Mouse (Mus musculus): Measurements from ENCODE around the gene Mrps36. TPM values are rescaled to one million over a fixed set of nuclear protein-coding genes. Genes with fewer than 3 reads are reported as not detected.
"Not testable (repeated sequence)": the region's sequence is repeated elsewhere in the genome, so short reads cannot be mapped to it uniquely, and the experiment has no call there.

Gene Mrps36
- polyA plus RNA-seq (2015; fragmentation: Nextera tagmentation; extraction: Ambion mirVana): 236 and 248 TPM in 2 replicates

DNA sequence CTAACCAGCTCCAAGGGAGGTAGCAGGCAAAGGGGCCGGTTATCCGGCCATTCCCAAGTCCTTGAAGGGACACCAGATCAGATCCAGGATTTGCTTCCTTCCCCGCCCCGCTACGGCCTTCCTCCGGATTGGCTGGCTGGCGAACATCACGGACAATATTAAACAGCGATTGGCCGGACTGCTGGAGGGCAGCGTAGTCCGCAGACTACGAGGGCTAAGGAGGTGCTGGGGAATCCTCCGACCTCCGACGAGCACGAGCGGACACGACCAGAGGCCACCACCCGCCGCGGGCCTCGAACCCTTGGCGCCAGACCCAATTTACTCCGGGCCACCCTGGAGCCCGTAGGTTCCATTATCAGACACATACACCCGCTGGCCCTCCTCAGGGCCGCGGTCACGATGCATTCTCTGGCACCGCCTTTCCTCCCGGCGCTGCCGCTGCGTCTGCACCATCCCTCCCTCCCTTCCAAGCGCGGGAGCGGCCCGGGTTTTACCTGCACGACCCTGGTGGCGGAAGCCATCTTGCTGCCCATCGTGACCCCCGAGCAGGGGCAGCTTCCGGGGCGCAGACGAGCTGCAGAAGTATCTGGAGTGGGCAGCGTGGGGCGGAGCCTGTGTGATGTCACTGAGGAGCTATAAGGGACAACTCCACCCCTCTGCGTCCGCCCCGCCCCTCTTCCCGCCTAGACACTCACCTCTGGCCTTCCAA is at the start of gene Mrps36:
Gene Mrps36, minus strand, starts transcription at position 624 of the 709 bp plus-strand sequence.
- peaks cover 16% of the 10 kb centered on the region for H3K36me3 ChIP-seq
- WGBS: under 1% methylated on average over 52 of the region's 52 CpGs
- ATAC-seq (ENCODE audit: extremely low read depth, insufficient number of reproducible peaks, low FRiP score, low TSS enrichment): peak; percentile 91
- H3K9me3 ChIP-seq: no peaks in the 10 kb centered on the region
- H3K9ac ChIP-seq: peak within 1 kb of the TSS; percentile 89
- peak within 1 kb of the TSS; percentile 72 for H3K4me2 ChIP-seq
- H3K4me3 ChIP-seq: peak within 1 kb of the TSS; percentile 65
- peaks cover 17% of the 10 kb centered on the region for H3K4me1 ChIP-seq
- peak within 1 kb of the TSS; percentile 96 for H3K27ac ChIP-seq (replicated peaks)
- H3K27me3 ChIP-seq (replicated peaks): no peaks in the 10 kb centered on the region

GRCm38 (mm10) chr13:100789083-100789482 is 44.6 kb upstream of the Mrps36 start:
- peaks cover 11% of the 10 kb centered on the region for H3K36me3 ChIP-seq
- no peaks in the 10 kb centered on the region for H3K27me3 ChIP-seq (replicated peaks)
- no peak overlapping the region for H3K9ac ChIP-seq
- 72% methylated on average over 3 of the region's 3 CpGs for WGBS
- H3K4me1 ChIP-seq: peaks cover 15% of the 10 kb centered on the region
- no peaks in the 10 kb centered on the region for H3K9me3 ChIP-seq
- H3K27ac ChIP-seq (replicated peaks): no peak overlapping the region
- ATAC-seq (ENCODE audit: extremely low read depth, insufficient number of reproducible peaks, low FRiP score, low TSS enrichment): no peak
- no peak overlapping the region for H3K4me2 ChIP-seq
- H3K4me3 ChIP-seq: no peak overlapping the region

GRCm38 (mm10) chr13:100788057-100788456 is 43.6 kb upstream of the Mrps36 start:
- H3K9ac ChIP-seq; H3K4me3 ChIP-seq; H3K4me2 ChIP-seq; H3K27me3 ChIP-seq (replicated peaks); H3K9me3 ChIP-seq; H3K27ac ChIP-seq (replicated peaks); ATAC-seq (ENCODE audit: extremely low read depth, insufficient number of reproducible peaks, low FRiP score, low TSS enrichment): not testable (repeated sequence)
- Histone ChIP-seq H3K4me1 (peaks cover 25% of the 10 kb centered on the region), H3K36me3 (peaks cover 21% of the 10 kb centered on the region)
- WGBS: 88% methylated on average over 12 of the region's 14 CpGs

DNA sequence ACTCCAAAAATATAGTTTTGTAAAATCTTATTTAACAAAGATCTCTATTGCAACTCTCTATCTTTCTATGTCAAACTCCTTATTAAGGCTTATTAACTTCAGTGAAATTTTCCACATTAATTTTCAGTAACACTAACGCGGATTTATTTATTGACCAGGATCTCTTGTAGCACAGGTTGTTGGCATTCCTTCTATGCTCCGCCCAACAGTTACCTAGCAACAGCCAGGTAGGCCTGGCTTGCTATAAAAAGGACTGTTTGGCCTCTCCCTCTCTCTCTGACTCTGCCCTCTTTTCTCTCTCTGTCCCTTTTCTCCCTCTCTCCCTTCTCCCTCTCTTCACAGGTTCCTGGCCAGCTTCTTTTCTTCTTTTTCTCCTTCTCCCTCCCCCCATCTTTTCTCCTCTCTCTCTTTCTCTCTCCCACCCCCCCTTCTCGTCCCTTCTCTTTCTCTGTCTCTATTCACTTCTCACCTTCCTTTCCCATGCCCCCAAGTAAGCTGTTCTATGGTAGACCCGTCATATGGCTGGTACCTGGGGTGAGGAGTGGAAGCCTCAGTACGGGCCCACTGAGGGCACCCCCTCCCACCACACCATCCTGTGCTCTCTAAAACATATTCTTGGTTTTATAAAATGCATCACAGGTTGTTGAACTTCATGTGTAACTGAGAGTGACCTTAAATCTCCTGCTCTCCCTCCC is 43.0 kb upstream of the Mrps36 start:
- H3K9ac ChIP-seq: no peak overlapping the region
- H3K9me3 ChIP-seq: no peaks in the 10 kb centered on the region
- WGBS: 73% methylated on average over 6 of the region's 6 CpGs
- peaks cover 30% of the 10 kb centered on the region for H3K4me1 ChIP-seq
- no peak overlapping the region for H3K4me3 ChIP-seq
- no peak for ATAC-seq (ENCODE audit: extremely low read depth, insufficient number of reproducible peaks, low FRiP score, low TSS enrichment)
- H3K27ac ChIP-seq (replicated peaks): no peak overlapping the region
- H3K4me2 ChIP-seq: no peak overlapping the region
- H3K27me3 ChIP-seq (replicated peaks): no peaks in the 10 kb centered on the region
- H3K36me3 ChIP-seq: peaks cover 26% of the 10 kb centered on the region

GRCm38 (mm10) chr13:100786414-100786867 is 42.0 kb upstream of the Mrps36 start, which contains the start of gene Ccnb1:
Ccnb1 (minus strand) TSS chr13:100786570.
- Histone ChIP-seq H3K27ac (replicated peaks) (peak within 1 kb of the TSS; percentile 66), H3K9ac (peak within 1 kb of the TSS; percentile 94), H3K36me3 (peaks cover 35% of the 10 kb centered on the region), H3K9me3 (no peaks in the 10 kb centered on the region), H3K4me3 (peak within 1 kb of the TSS; percentile 95), H3K4me1 (peaks cover 33% of the 10 kb centered on the region), H3K4me2 (peak within 1 kb of the TSS; percentile 95), H3K27me3 (replicated peaks) (no peaks in the 10 kb centered on the region)
- WGBS: under 1% methylated on average over 35 of the region's 35 CpGs
- peak; percentile 95 for ATAC-seq (ENCODE audit: extremely low read depth, insufficient number of reproducible peaks, low FRiP score, low TSS enrichment)

GRCm38 (mm10) chr13:100785806-100786413 is 41.5 kb upstream of the Mrps36 start:
- peaks cover 41% of the 10 kb centered on the region for H3K36me3 ChIP-seq
- WGBS: under 1% methylated on average over 30 of the region's 30 CpGs
- peak overlapping the region; percentile 66 for H3K27ac ChIP-seq (replicated peaks)
- H3K9me3 ChIP-seq: no peaks in the 10 kb centered on the region
- peak overlapping the region; percentile 95 for H3K4me2 ChIP-seq
- peak overlapping the region; percentile 95 for H3K4me3 ChIP-seq
- H3K27me3 ChIP-seq (replicated peaks): no peaks in the 10 kb centered on the region
- H3K4me1 ChIP-seq: peaks cover 33% of the 10 kb centered on the region
- no peak; the same call in 1 of the 2 replicates for ATAC-seq (ENCODE audit: extremely low read depth, insufficient number of reproducible peaks, low FRiP score, low TSS enrichment)
- peak overlapping the region; percentile 94 for H3K9ac ChIP-seq

DNA sequence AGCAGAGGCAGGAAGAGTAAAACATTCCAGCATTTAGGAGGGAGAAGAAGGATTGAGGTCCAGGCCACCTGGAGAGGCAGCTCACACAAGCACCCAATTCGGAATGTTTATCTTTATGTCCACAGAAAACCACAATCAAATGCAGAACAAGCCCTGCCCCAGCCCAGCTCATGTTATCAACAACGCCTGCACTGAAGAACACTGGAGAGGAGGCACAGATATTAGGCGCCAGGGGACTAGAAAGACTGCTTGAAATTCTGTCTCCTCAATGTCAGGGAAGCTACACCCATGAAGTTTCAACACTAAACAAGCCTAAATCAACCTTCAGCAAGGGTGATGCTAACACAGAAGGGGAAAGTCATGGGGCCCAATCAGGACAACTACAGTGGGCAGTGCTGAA is 33.0 kb upstream of the Mrps36 start:
- H3K4me2 ChIP-seq: no peak overlapping the region
- H3K27me3 ChIP-seq (replicated peaks): no peaks in the 10 kb centered on the region
- no peak for ATAC-seq (ENCODE audit: extremely low read depth, insufficient number of reproducible peaks, low FRiP score, low TSS enrichment)
- peaks cover 21% of the 10 kb centered on the region for H3K4me1 ChIP-seq
- H3K9me3 ChIP-seq: no peaks in the 10 kb centered on the region
- no peak overlapping the region for H3K9ac ChIP-seq
- 52% methylated on average over 3 of the region's 3 CpGs for WGBS
- H3K27ac ChIP-seq (replicated peaks): no peak overlapping the region
- peaks cover 47% of the 10 kb centered on the region for H3K36me3 ChIP-seq
- H3K4me3 ChIP-seq: no peak overlapping the region

GRCm38 (mm10) chr13:100776710-100777109 is 32.3 kb upstream of the Mrps36 start:
- Histone ChIP-seq H3K9ac (no peak overlapping the region; the same call in 1 of the 2 replicates), H3K27ac (replicated peaks) (no peak overlapping the region), H3K36me3 (peaks cover 48% of the 10 kb centered on the region), H3K4me3 (no peak overlapping the region), H3K4me1 (peaks cover 18% of the 10 kb centered on the region), H3K9me3 (no peaks in the 10 kb centered on the region), H3K27me3 (replicated peaks) (no peaks in the 10 kb centered on the region), H3K4me2 (peak overlapping the region; percentile 93; the same call in 1 of the 2 replicates)
- no peak for ATAC-seq (ENCODE audit: extremely low read depth, insufficient number of reproducible peaks, low FRiP score, low TSS enrichment)
- WGBS: 58% methylated on average over 6 of the region's 6 CpGs

GRCm38 (mm10) chr13:100776056-100776419 is 31.6 kb upstream of the Mrps36 start:
- H3K36me3 ChIP-seq: peaks cover 46% of the 10 kb centered on the region
- no peaks in the 10 kb centered on the region for H3K9me3 ChIP-seq
- no peak for ATAC-seq (ENCODE audit: extremely low read depth, insufficient number of reproducible peaks, low FRiP score, low TSS enrichment)
- no peak overlapping the region; the same call in 1 of the 2 replicates for H3K27ac ChIP-seq (replicated peaks)
- H3K27me3 ChIP-seq (replicated peaks): no peaks in the 10 kb centered on the region
- 14% methylated on average over 8 of the region's 8 CpGs for WGBS
- peak overlapping the region; percentile 80 for H3K9ac ChIP-seq
- H3K4me3 ChIP-seq: peak overlapping the region; percentile 69
- peak overlapping the region; percentile 93 for H3K4me2 ChIP-seq
- peaks cover 18% of the 10 kb centered on the region for H3K4me1 ChIP-seq

DNA sequence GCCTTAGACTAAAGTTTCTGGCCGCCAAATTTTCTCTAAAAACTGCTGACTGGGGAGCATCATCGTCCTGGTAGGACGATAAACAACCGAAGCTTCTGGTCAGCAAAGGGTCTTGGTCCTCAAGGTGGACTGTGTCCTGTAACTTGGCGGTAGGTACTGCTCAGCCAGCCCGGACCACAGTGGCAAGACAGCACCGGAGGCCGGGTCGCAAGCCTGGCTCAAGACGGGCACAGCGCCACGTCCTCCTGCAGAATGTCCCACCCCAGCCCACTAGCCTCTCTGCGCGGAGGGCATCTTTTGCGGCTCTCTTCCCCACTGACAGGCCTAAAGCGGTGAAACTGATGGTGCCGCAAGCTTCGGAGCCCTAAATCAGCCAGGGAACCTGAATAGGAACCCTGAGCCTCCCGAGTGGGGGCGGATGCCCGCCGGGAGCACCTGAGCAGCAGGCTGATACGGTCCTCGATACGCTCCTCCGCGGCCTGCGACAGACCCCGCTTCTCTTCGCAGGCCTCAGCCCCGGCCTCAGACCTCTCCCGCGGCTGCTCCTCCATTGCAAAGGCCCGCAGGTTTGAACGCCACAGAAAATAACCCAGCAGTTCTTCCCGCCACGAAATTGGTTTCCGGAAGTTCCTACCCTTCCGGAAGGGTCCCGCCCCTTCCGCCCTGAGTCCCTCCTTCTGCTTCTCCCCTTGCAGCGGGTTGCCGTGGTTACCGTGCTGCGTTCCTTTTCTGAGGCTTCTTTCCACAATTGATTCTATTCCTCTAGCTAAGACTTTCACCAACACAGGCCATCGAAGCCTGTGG is 31.0 kb upstream of the Mrps36 start, which contains the start of gene Cenph:
Gene Cenph, minus strand, starts transcription at position 648 of the 804 bp plus-strand sequence.
- Histone ChIP-seq H3K27me3 (replicated peaks) (no peaks in the 10 kb centered on the region), H3K36me3 (peaks cover 46% of the 10 kb centered on the region), H3K9ac (peak within 1 kb of the TSS; percentile 80), H3K4me2 (peak within 1 kb of the TSS; percentile 93), H3K4me3 (peak within 1 kb of the TSS; percentile 69), H3K9me3 (no peaks in the 10 kb centered on the region), H3K27ac (replicated peaks) (no peak within 1 kb of the TSS; the same call in 1 of the 2 replicates), H3K4me1 (peaks cover 18% of the 10 kb centered on the region)
- peak; percentile 44 for ATAC-seq (ENCODE audit: extremely low read depth, insufficient number of reproducible peaks, low FRiP score, low TSS enrichment)
- under 1% methylated on average over 46 of the region's 46 CpGs for WGBS

All from heart, embryonic 13.5 days (tissue).